Mouse (Mus musculus): Measurements from ENCODE around the gene Ubtd1. TPM values are rescaled to one million over a fixed set of nuclear protein-coding genes. Genes with fewer than 3 reads are reported as not detected.

Gene Ubtd1
- total RNA-seq, 2 experiments from 2014 or later = 12.2 to 15.1 TPM

- intact Hi-C loops (cut with DNase I) = no loop called here
Observed at GRCm38 (mm10) chr19:41989810-41990209, 8.2 kb downstream of the Ubtd1 start.

GRCm38 (mm10) chr19:41991926-41992477, 10.4 kb downstream of the Ubtd1 start:
- no peak for DNase-seq (ENCODE audit: low spot score in 2 of 2)
- intact Hi-C loops (cut with DNase I) = no loop called here

More at GRCm38 (mm10) chr19:41989810-41990209, 8.2 kb downstream of the Ubtd1 start:
- DNase-seq (ENCODE audit: low spot score in 2 of 2) = no peak

DNA sequence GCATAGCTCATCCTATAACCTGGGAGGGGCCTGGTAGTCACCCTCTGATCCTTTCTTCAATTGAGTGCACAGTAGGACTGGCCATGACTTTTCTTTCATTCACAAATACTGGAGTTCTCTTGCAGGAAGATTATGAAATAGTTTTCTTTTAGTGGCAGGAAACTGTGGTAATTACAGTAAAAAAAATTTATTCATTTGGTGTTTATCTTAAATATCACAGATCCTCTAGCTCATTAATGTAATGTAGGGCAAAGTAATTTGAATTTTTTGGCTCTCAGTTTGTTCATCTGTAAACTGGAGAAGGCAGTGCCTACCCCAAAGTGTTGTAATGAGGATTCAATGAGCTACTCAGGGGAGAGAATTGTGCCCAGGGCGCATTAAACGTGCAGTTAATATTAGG, 11.4 kb downstream of the Ubtd1 start:
- no peak for DNase-seq (ENCODE audit: low spot score in 2 of 2)
- intact Hi-C loops (cut with DNase I) = no loop called here

- intact Hi-C loops (cut with DNase I) = no loop called here
- peak; percentile 62 to 72 for DNase-seq (ENCODE audit: low spot score in 2 of 2)
Observed at GRCm38 (mm10) chr19:41993484-41993883, 11.9 kb downstream of the Ubtd1 start.

- intact Hi-C loops (cut with DNase I) = no loop called here
- no peak for DNase-seq (ENCODE audit: low spot score in 2 of 2)
Observed at GRCm38 (mm10) chr19:41994023-41994422, 12.5 kb downstream of the Ubtd1 start.

DNA sequence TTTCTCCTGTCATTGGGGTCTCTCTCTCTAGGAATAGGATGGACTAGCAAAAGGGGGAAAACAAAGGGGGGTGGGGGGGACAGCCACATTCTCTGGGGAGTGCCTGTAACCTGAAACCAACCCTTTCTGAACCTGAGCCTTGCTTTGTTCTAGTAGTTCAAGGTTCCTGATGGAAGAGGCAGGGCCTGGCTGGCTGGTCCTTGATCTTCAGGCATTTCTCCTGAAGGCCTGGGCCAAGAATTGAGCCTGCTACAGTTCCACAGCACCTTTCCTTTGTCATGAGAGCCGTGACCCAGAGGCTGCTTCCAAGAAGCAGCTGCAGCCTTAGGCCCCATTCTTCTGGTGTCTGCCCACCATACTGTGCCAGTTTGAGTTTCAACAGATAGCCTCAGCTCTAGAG, 13.9 kb downstream of the Ubtd1 start:
- intact Hi-C loops (cut with DNase I) = no loop called here
- no peak for DNase-seq (ENCODE audit: low spot score in 2 of 2)

- no peak for DNase-seq (ENCODE audit: low spot score in 2 of 2)
- intact Hi-C loops (cut with DNase I) = no loop called here
Observed at GRCm38 (mm10) chr19:41997090-41997489, 15.5 kb downstream of the Ubtd1 start.

DNA sequence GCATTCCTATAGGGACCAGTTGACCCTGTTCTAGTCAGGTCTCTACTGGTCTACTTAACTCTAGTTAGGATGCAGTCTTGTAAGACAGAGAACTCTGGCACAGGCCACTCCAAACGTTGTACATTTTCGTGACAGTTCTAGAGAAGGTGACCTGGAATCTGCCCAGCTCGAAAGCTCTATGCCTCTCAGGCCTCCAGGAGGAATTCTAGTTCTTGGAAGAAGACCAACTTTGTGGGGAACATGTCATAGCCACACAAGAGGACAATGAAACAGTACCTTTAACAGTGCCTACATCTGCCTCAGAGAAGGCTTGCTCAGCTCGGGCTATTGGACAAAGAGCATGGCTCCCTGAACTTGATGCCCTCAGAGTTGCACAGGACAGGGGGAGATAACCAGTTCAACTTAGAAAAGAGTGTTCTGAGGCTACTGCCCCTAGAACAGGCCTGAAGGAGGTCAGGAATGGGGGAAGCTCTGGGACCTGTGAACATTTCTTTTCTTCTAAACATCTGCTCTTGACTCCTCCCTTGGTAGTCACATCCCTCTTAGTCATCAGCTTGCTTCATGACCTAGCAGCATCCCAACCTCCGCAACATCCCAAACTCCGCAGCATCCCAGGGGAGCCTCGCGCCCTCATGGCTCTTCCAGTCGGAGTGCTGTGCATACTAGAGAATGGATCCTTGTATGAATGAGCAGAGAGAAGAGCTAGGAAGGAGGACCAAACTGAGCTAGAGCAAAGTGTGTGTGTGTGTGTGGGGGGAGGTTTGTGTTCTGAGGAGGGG, 17.4 kb downstream of the Ubtd1 start:
- no peak for DNase-seq (ENCODE audit: low spot score in 2 of 2)
- intact Hi-C loops (cut with DNase I) = no loop called here

DNA sequence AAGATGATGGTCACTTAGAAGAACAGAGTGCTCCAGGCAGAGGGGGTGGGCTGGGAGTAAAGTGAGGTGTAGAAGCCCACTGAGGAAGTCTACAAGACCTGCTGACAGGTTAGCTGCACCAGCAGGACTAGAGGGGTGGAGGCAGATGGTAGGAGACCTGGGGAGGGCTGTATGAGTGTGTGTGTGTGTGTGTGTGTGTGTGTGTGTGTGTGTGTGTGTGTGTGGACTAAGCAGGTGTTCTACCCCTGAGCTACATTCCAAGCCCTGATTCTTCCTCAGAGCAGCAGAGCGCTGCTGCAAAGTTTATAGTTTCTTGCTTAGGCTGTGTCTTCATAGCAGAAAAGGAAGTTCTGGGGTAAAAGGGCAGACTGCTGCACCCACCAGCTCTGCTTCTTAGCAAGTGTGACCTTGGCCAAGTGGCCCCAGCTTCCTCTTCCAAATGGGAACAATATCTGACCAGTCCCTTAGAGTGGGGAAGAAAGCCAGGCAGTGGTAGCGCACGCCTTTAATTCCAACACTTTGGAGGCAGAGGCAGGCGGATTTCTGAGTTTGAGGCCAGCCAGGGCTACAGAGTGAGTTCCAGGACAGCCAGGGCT, 18.2 kb downstream of the Ubtd1 start:
- intact Hi-C loops (cut with DNase I) = no loop called here
- no peak for DNase-seq (ENCODE audit: low spot score in 2 of 2)

- intact Hi-C loops (cut with DNase I) = no loop called here
- DNase-seq (ENCODE audit: low spot score in 2 of 2) = no peak
Observed at GRCm38 (mm10) chr19:42000446-42000958, 18.9 kb downstream of the Ubtd1 start.

DNA sequence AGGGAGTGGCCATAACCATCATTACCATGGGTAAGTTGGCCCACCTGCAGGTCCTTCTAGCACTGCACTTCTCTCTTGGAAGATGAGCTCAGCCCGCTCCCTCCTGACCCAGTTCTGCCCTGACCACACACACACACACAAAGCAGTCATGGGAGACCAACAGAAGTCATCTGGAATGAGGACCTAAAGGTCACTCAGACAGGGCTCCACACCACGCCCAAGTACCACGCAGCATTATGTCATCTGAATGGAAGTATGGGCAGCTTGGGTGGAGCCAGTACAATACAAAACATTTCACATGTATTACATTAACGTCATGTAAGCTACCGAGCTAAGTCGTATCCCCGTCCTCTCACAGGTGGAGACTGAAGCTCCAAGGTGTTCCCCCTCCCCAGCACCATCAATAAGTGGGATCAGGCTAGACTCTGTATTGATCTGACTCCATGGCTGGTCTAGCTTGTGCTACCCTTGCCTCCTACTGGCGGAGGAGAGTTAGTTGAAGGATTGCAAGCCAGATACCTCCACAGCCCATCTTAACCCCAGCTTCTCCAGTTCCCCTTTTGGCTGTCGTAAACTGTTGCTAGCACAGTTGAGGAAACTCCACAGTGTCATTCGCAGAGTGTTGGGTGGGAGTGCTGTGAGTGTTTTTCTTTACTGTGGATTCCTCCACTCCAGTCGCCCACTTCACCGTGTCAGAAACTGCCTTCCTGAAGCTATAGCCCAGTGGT, 19.9 kb downstream of the Ubtd1 start:
- intact Hi-C loops (cut with DNase I) = no loop called here
- DNase-seq (ENCODE audit: low spot score in 2 of 2) = no peak

DNA sequence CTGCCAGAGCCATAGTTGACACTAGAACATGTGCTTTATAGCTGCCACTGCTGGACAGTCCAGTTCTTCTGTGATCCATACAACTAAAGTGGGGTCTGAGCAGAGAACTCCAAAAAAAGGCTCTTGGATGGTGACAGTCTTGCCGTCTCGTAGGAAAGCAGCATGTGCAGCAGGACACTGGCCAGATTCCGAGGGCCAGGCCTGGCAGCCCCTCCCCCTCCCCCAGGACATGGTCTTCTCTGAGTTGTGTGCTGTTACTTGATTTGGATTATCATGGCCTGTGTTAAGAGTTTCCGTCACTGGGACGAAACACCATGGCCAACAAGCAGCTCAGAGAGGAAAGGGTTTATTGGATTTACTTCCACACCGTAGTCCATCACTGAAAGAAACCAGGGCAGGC, 22.7 kb downstream of the Ubtd1 start:
- intact Hi-C loops (cut with DNase I) = no loop called here
- no peak for DNase-seq (ENCODE audit: low spot score in 2 of 2)

DNA sequence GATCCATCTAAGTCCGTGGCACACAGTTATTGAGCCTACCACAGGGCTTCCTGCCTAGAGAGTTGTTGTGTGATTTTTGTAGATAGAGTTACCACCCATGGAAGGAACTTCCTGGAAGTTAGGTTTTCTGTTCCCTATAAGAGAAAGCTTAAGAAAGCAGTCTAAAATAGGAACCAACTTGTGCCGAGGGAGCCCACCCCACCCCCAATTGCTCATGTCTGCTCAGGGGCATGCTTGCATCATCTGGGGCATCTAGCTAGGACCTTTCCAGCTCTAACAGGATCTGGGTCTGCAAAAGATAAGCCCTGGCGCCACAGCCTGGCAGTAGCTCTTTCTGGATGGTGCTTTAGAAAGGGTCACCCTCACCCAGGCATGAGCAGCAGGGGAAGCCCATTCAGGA, 24.1 kb downstream of the Ubtd1 start:
- intact Hi-C loops (cut with DNase I) = no loop called here
- DNase-seq (ENCODE audit: low spot score in 2 of 2) = no peak

DNA sequence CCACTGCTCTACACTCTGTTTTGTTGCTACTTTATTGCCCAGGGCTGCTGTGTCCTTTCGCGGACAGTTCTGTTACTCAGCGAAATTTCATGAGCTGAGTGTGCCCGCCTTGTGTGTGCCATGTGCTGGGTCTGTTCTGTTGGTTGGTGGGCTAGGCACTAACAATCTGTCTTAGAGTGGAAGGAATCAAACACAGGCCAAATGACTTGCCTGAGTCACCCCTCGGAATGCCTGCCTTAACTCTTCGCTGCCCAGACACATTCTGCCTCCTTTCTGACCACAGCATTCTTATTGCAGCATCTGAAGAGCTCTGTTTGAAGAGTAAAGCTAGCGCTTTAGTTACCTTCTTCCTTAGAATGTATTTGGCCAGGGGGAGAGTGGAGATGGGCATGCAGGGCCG, 25.0 kb downstream of the Ubtd1 start:
- no peak for DNase-seq (ENCODE audit: low spot score in 2 of 2)

GRCm38 (mm10) chr19:42008586-42008985, 27.0 kb downstream of the Ubtd1 start:
- no peak for DNase-seq (ENCODE audit: low spot score in 2 of 2)
- intact Hi-C loops (cut with DNase I) = no loop called here

More for the DNA sequence above, 25.0 kb downstream of the Ubtd1 start:
- intact Hi-C loops (cut with DNase I) = no loop called here

DNA sequence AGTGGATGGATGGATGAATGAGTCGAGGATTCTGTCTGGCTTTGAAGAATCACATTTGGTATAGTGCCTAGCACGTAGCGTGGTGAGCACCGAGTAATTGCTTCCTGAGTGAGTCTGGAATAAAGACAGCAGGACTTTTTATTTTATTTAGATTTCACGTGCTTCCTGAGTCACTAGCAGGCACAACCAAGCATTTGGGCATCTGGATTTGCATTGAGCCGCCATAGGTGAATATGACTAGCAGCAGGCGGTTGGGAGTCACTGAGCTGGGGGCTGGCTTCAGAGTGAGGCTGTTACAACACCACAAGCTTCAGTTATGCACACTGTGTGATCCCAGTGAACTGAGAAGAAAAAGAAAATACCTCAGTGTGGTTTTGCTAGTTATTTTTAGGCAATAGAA, 27.5 kb downstream of the Ubtd1 start:
- no peak for DNase-seq (ENCODE audit: low spot score in 2 of 2)

GRCm38 (mm10) chr19:42010436-42010835, 28.9 kb downstream of the Ubtd1 start:
- intact Hi-C loops (cut with DNase I) = no loop called here
- DNase-seq (ENCODE audit: low spot score in 2 of 2) = no peak

More for the DNA sequence above, 27.5 kb downstream of the Ubtd1 start:
- intact Hi-C loops (cut with DNase I) = no loop called here

GRCm38 (mm10) chr19:42011123-42011522, 29.6 kb downstream of the Ubtd1 start:
- DNase-seq (ENCODE audit: low spot score in 2 of 2) = no peak
- intact Hi-C loops (cut with DNase I) = no loop called here

GRCm38 (mm10) chr19:42014231-42014825, 32.8 kb downstream of the Ubtd1 start:
- intact Hi-C loops (cut with DNase I) = no loop called here
- DNase-seq (ENCODE audit: low spot score in 2 of 2) = no peak

GRCm38 (mm10) chr19:42015001-42015400, 33.4 kb downstream of the Ubtd1 start:
- intact Hi-C loops (cut with DNase I) = loop anchor here (5.0 kb wide), 1 partner anchor 33 kb away; the partner anchor contains the start of genes Mms19 and Ubtd1

More at GRCm38 (mm10) chr19:42015001-42015400, 33.4 kb downstream of the Ubtd1 start:
- DNase-seq (ENCODE audit: low spot score in 2 of 2) = no peak
